Mouse (Mus musculus) lung, postnatal 0 days (tissue): ENCODE data around the gene Rpl9-ps6.

Source experiments
- CTCF ChIP-seq: IDR thresholded peaks from 2 replicates; pipeline ENCODE4 v1.5.1; 2016; ENCODE audit warnings: antibody characterized with exemption, mild to moderate bottlenecking
- EP300 ChIP-seq: IDR thresholded peaks from 2 replicates; pipeline ENCODE4 v1.6.1; 2016; ENCODE audit warnings: antibody characterized with exemption, mild to moderate bottlenecking, control low read depth

GRCm38 (mm10) chr19:32485681-32486105 lies 19.3 kb upstream of the Rpl9-ps6 start, which contains the start of gene Minpp1:
- TF ChIP-seq CTCF (no peak), EP300 (no peak)
